Mouse (Mus musculus): ENCODE results near the gene 2310022B05Rik. TPM values are rescaled to one million over a fixed set of nuclear protein-coding genes. Genes with fewer than 3 reads are reported as not detected.

Gene 2310022B05Rik
- polyA plus RNA-seq, 1 experiment = 17.3 TPM

DNA sequence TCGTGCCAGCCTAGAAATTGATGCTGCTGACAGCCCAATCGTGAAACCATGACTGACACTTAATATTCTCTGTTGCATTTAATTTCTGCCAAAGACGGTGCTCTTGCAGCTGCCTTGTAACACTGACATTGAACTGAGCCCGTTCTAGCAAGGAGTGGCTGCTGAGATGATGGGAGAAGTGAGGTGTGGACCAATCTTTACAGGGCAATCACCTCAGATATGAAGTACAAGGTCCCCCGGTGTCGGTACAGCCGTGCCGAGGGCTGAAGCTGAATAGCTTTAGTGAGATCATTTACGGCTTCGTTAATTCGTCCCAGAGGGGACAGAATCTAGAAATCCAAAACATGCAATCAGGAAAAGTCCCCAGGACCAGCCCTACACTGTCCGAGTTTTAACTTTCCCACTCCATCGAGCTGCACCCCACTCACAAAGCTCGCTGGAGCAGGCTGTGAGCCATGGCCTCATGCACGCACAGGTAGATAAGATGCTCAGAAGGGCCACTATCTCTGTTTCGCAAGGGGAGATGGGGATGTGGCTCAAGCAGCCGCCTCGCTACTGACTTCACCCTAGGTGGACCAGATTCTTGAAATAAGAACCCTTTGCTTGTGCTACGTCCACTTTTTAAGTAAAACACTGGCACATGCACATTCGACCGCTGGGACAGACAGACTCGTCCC is 32.4 kb upstream of the 2310022B05Rik start:
- H3K4me3 ChIP-seq (ENCODE audit: control insufficient read depth, low read depth, low read length) = no peak overlapping the region
- no peak overlapping the region for H3K27ac ChIP-seq (ENCODE audit: control insufficient read depth, insufficient read depth, low read depth, low read length)
- H3K36me3 ChIP-seq (ENCODE audit: control insufficient read depth, insufficient read depth, low read length) = no peaks in the 10 kb centered on the region
- no peaks in the 10 kb centered on the region for H3K4me1 ChIP-seq (ENCODE audit: control insufficient read depth, insufficient read depth, low read length)
- no peaks in the 10 kb centered on the region for H3K27me3 ChIP-seq (ENCODE audit: control insufficient read depth, insufficient read depth, low read length)
- TF ChIP-seq CTCF (IDR thresholded peaks at IDR 0.05; ENCODE audit: control insufficient read depth, insufficient read depth, insufficient replicate concordance, low read depth, low read length) (no peak), POLR2A (IDR thresholded peaks at IDR 0.05; ENCODE audit: control insufficient read depth, low read depth, low read length) (no peak)

DNA sequence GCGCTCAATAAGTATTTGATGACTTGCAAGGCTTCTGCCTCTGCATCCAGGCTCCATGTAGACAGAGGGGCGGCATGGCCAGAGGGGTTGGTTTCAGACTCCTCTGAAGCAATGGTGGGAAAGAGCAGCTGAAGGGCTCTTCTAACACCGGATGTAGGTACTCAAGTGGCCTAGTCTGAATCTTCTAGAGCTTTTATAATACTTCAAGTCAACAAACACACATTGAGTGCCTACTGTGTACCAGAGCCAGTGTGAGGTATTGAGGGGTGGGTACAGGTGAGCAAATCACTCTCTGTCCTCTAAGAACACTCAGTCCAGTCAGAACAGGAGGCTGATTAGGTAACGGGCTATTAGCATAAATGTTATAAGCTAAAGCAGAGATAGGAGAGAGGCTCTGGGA is 28.5 kb upstream of the 2310022B05Rik start:
- Histone ChIP-seq H3K4me3 (ENCODE audit: control insufficient read depth, low read depth, low read length) (no peak overlapping the region), H3K27ac (ENCODE audit: control insufficient read depth, insufficient read depth, low read depth, low read length) (no peak overlapping the region), H3K36me3 (ENCODE audit: control insufficient read depth, insufficient read depth, low read length) (no peaks in the 10 kb centered on the region; the same call in 1 of the 2 replicates), H3K27me3 (ENCODE audit: control insufficient read depth, insufficient read depth, low read length) (no peaks in the 10 kb centered on the region), H3K4me1 (ENCODE audit: control insufficient read depth, insufficient read depth, low read length) (no peaks in the 10 kb centered on the region)
- no peak for TF ChIP-seq POLR2A (IDR thresholded peaks at IDR 0.05; ENCODE audit: control insufficient read depth, low read depth, low read length)
- no peak for TF ChIP-seq CTCF (IDR thresholded peaks at IDR 0.05; ENCODE audit: control insufficient read depth, insufficient read depth, insufficient replicate concordance, low read depth, low read length)

DNA sequence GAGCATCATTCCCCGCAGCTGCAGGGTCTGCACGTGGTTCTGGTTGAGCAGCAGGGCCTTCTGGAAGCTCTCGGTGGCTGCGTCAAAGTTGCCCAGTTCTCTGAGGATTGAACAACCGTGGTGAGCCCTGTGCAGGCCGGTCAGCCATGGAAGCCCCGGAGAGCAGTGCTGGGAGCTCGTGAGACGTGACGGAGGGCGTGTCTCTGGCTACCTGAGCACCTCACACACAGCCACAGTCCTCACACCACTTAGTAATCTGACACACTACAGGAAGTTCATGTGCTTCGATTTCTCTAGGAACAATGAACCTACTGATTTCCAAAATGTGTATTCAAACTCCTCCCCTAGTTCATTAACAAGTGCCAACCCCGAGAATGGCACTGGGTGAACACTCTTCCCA is 25.7 kb upstream of the 2310022B05Rik start:
- H3K27me3 ChIP-seq (ENCODE audit: control insufficient read depth, insufficient read depth, low read length) = no peaks in the 10 kb centered on the region
- H3K4me1 ChIP-seq (ENCODE audit: control insufficient read depth, insufficient read depth, low read length) = no peaks in the 10 kb centered on the region
- no peaks in the 10 kb centered on the region; the same call in 1 of the 2 replicates for H3K36me3 ChIP-seq (ENCODE audit: control insufficient read depth, insufficient read depth, low read length)
- TF ChIP-seq CTCF (IDR thresholded peaks at IDR 0.05; ENCODE audit: control insufficient read depth, insufficient read depth, insufficient replicate concordance, low read depth, low read length) = no peak
- TF ChIP-seq POLR2A (IDR thresholded peaks at IDR 0.05; ENCODE audit: control insufficient read depth, low read depth, low read length) = no peak
- H3K4me3 ChIP-seq (ENCODE audit: control insufficient read depth, low read depth, low read length) = no peak overlapping the region
- no peak overlapping the region for H3K27ac ChIP-seq (ENCODE audit: control insufficient read depth, insufficient read depth, low read depth, low read length)

DNA sequence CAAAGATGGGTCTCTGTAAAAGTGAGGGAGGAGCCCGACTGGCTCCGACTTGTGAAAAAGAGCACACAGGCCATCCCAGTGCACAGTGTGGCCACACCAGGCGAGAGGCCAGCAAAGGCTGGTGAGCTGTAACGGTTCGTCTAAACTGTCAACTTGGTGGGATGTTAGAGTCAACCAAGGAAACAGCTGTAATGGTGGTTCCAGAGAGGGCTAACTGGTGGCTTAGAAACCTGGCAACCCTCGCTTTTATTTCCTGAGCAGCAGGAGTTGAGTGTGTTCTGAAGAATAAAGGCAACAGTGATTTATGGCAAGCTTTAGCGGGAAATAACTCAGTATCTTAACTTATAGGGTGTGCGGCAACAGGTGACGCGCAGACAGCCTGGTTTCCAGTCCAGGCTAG is 19.0 kb upstream of the 2310022B05Rik start:
- Histone ChIP-seq H3K4me3 (ENCODE audit: control insufficient read depth, low read depth, low read length) (no peak overlapping the region), H3K27ac (ENCODE audit: control insufficient read depth, insufficient read depth, low read depth, low read length) (no peak overlapping the region), H3K36me3 (ENCODE audit: control insufficient read depth, insufficient read depth, low read length) (no peaks in the 10 kb centered on the region), H3K27me3 (ENCODE audit: control insufficient read depth, insufficient read depth, low read length) (no peaks in the 10 kb centered on the region), H3K4me1 (ENCODE audit: control insufficient read depth, insufficient read depth, low read length) (no peaks in the 10 kb centered on the region)
- TF ChIP-seq POLR2A (IDR thresholded peaks at IDR 0.05; ENCODE audit: control insufficient read depth, low read depth, low read length) (no peak), CTCF (IDR thresholded peaks at IDR 0.05; ENCODE audit: control insufficient read depth, insufficient read depth, insufficient replicate concordance, low read depth, low read length) (no peak)

DNA sequence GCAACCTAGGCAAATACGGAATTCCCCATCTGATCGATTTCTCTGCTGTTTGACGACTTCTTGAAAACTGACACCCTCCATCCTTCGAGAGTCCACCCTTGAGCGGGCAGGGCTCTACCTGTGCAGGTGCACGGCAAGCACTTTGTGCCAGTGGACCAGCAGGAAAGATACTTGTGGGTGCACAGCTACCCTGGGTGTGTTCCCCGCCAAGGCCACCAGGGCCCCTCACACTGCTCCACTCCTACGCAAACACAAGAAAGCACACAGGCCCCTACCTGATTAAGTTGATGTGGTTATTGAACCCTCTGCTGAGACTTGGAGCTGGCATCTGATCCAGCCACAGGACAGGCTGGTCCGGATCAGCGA is 18.6 kb upstream of the 2310022B05Rik start:
- H3K27ac ChIP-seq (ENCODE audit: control insufficient read depth, insufficient read depth, low read depth, low read length) = no peak overlapping the region
- TF ChIP-seq CTCF (IDR thresholded peaks at IDR 0.05; ENCODE audit: control insufficient read depth, insufficient read depth, insufficient replicate concordance, low read depth, low read length) (no peak), POLR2A (IDR thresholded peaks at IDR 0.05; ENCODE audit: control insufficient read depth, low read depth, low read length) (no peak)
- H3K36me3 ChIP-seq (ENCODE audit: control insufficient read depth, insufficient read depth, low read length) = no peaks in the 10 kb centered on the region
- H3K27me3 ChIP-seq (ENCODE audit: control insufficient read depth, insufficient read depth, low read length) = no peaks in the 10 kb centered on the region
- no peaks in the 10 kb centered on the region for H3K4me1 ChIP-seq (ENCODE audit: control insufficient read depth, insufficient read depth, low read length)
- no peak overlapping the region for H3K4me3 ChIP-seq (ENCODE audit: control insufficient read depth, low read depth, low read length)

DNA sequence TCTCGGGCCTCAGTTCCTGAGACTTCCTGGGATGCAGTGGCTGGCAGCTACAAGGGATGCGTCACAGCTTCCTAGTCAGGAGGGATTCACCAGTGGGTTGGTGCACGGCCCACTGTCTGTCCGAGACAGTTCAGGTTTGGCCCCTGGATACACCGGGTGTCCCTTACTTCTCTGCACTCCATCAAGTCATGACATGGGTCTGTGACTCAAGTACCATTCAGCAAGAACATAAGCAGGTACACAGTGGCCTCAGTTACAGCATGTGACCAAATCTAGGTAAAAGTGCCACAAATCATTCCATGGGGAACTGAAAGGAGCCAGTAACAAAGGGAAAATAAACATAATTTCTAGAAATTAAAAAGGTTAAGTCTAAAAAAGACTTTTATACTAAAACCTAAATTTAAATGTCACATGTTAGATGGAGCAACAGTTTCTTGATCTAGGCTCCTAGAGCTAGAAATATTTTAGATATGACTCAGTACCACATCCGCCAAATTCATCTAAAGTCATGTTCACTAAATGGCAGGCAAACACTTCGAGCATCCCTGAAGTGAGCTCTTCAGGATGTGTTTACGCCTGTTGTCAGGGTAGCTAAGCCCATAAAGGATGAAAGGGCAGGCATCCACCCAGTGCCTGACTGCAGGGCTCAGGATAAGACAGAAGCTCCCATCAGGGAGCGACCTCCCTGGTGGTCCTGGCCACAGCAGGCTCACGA is 18.1 kb upstream of the 2310022B05Rik start:
- TF ChIP-seq CTCF (IDR thresholded peaks at IDR 0.05; ENCODE audit: control insufficient read depth, insufficient read depth, insufficient replicate concordance, low read depth, low read length) = no peak
- no peak for TF ChIP-seq POLR2A (IDR thresholded peaks at IDR 0.05; ENCODE audit: control insufficient read depth, low read depth, low read length)
- Histone ChIP-seq H3K4me3 (ENCODE audit: control insufficient read depth, low read depth, low read length) (no peak overlapping the region), H3K4me1 (ENCODE audit: control insufficient read depth, insufficient read depth, low read length) (no peaks in the 10 kb centered on the region), H3K36me3 (ENCODE audit: control insufficient read depth, insufficient read depth, low read length) (no peaks in the 10 kb centered on the region), H3K27ac (ENCODE audit: control insufficient read depth, insufficient read depth, low read depth, low read length) (no peak overlapping the region), H3K27me3 (ENCODE audit: control insufficient read depth, insufficient read depth, low read length) (no peaks in the 10 kb centered on the region)

DNA sequence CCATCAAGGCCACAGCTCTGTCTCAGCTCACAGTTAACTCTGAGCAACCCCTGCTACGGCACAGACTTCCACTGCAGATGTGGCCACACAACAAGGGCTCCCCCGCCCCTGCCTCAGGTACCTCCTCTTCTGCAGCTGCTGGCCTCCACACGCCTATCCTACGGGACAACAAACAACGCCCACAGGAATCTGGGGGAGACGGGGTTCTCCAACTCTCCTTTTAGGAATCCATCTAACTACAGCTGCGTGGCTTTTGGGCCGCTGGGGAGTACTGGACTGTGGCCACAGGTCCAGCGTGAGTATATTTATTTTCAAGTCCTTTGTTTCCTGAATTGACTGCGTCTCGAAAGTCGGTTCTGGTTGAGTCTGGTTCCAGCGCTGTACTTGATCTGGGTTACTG is 15.1 kb upstream of the 2310022B05Rik start:
- Histone ChIP-seq H3K36me3 (ENCODE audit: control insufficient read depth, insufficient read depth, low read length) (no peaks in the 10 kb centered on the region), H3K4me3 (ENCODE audit: control insufficient read depth, low read depth, low read length) (no peak overlapping the region), H3K4me1 (ENCODE audit: control insufficient read depth, insufficient read depth, low read length) (no peaks in the 10 kb centered on the region), H3K27me3 (ENCODE audit: control insufficient read depth, insufficient read depth, low read length) (no peaks in the 10 kb centered on the region), H3K27ac (ENCODE audit: control insufficient read depth, insufficient read depth, low read depth, low read length) (no peak overlapping the region)
- TF ChIP-seq POLR2A (IDR thresholded peaks at IDR 0.05; ENCODE audit: control insufficient read depth, low read depth, low read length) (no peak), CTCF (IDR thresholded peaks at IDR 0.05; ENCODE audit: control insufficient read depth, insufficient read depth, insufficient replicate concordance, low read depth, low read length) (no peak)
